17 mouse cellular contexts compared by ENCODE assay signal in genomic region chr1:87722081-87722480, GRCm38 (mm10). TPM values are rescaled to one million over a fixed set of nuclear protein-coding genes. Genes with fewer than 3 reads are reported as not detected.
DNase-seq lines count a peak whose midpoint lies in the region; ATAC-seq and TF ChIP-seq lines count a peak whose summit lies in the region.
"Had no signal": no experiment of that assay in that cellular context is flagged by ENCODE, and none has a peak within 500 bp of the region (broad histone marks: within the 10 kb centered on the region; RNA-seq: fewer than 3 reads in every experiment).

No protein-coding gene starts in this region.

- H3K9ac ChIP-seq in forebrain, postnatal 0 days: no peak overlapping the region
- no peak overlapping the region for H3K9ac ChIP-seq in forebrain, embryonic 16.5 days (replicated peaks; ENCODE audit: low read depth, low read length)
- H3K9ac ChIP-seq: forebrain, embryonic 13.5 days; hindbrain, embryonic 12.5 days; hindbrain, embryonic 15.5 days had no signal

- no peaks in the 10 kb centered on the region for H3K36me3 ChIP-seq in forebrain, postnatal 0 days (ENCODE audit: insufficient read depth)
- H3K36me3 ChIP-seq in forebrain, embryonic 16.5 days (ENCODE audit: control insufficient read depth, insufficient read depth): no peaks in the 10 kb centered on the region
- H3K36me3 ChIP-seq: forebrain, embryonic 10.5 days; hindbrain, embryonic 12.5 days; hindbrain, embryonic 15.5 days had no signal

- peak; percentile 67; the same call in 1 of the 2 replicates for ATAC-seq in forebrain, postnatal 0 days
- ATAC-seq in forebrain, embryonic 16.5 days: no peak
- ATAC-seq in activated CD4-positive, CD25-positive, alpha-beta regulatory T cell, adult 4 months: no peak
- ATAC-seq: CD4-positive, CD25-positive, alpha-beta regulatory T cell, adult 4 months; forebrain, embryonic 13.5 days had no signal

- 52% methylated on average over 2 of the region's 2 CpGs for WGBS in forebrain, postnatal 0 days
- WGBS in forebrain, embryonic 16.5 days: 44% methylated on average over 2 of the region's 2 CpGs

- H3K27ac ChIP-seq in forebrain, postnatal 0 days (ENCODE audit: low read depth, low read length): no peak overlapping the region
- no peak overlapping the region for H3K27ac ChIP-seq in forebrain, embryonic 16.5 days (ENCODE audit: low read length)
- H3K27ac ChIP-seq: forebrain, embryonic 10.5 days; forebrain, embryonic 13.5 days; hindbrain, embryonic 12.5 days; hindbrain, embryonic 15.5 days had no signal

- no peak overlapping the region for H3K4me3 ChIP-seq in forebrain, postnatal 0 days (ENCODE audit: low read depth, low read length)
- H3K4me3 ChIP-seq in forebrain, embryonic 16.5 days (replicated peaks; ENCODE audit: low read length): no peak overlapping the region
- H3K4me3 ChIP-seq: forebrain, embryonic 10.5 days; forebrain, embryonic 13.5 days; hindbrain, embryonic 12.5 days; hindbrain, embryonic 15.5 days had no signal

- H3K27me3 ChIP-seq in forebrain, postnatal 0 days (ENCODE audit: insufficient read depth, low read length): no peaks in the 10 kb centered on the region
- no peaks in the 10 kb centered on the region for H3K27me3 ChIP-seq in forebrain, embryonic 16.5 days (replicated peaks; ENCODE audit: control insufficient read depth, insufficient read depth, low read length)
- H3K27me3 ChIP-seq: forebrain, embryonic 13.5 days; hindbrain, embryonic 12.5 days; hindbrain, embryonic 15.5 days had no signal

- DNase-seq in forebrain, postnatal 0 days: no peak
- DNase-seq in 3134 (ENCODE audit: extremely low read depth, insufficient read length, low spot score) (peak; percentile 25), NIH3T3 (ENCODE audit: low read depth) (peak; percentile 40)
- peak; percentile 66 for DNase-seq in brain, adult 2 months (ENCODE audit: low read depth, low spot score)
- DNase-seq in urinary bladder, postnatal 14 days (ENCODE audit: low spot score): no peak
- no peak for DNase-seq in kidney, postnatal 4 days
- DNase-seq: cerebellum, adult 11-12 months; gastrocnemius, postnatal 25 days; heart, adult 11 months had no signal

- H3K4me2 ChIP-seq in forebrain, postnatal 0 days (ENCODE audit: low read depth): no peak overlapping the region
- no peak overlapping the region for H3K4me2 ChIP-seq in forebrain, embryonic 16.5 days (ENCODE audit: low read length)
- H3K4me2 ChIP-seq: forebrain, embryonic 13.5 days; heart, embryonic 11.5 days; hindbrain, embryonic 12.5 days; hindbrain, embryonic 15.5 days had no signal

- H3K4me1 ChIP-seq in forebrain, postnatal 0 days (ENCODE audit: insufficient read depth): no peaks in the 10 kb centered on the region
- H3K4me1 ChIP-seq in forebrain, embryonic 16.5 days (replicated peaks; ENCODE audit: control insufficient read depth, insufficient read depth, low read length): no peaks in the 10 kb centered on the region
- H3K4me1 ChIP-seq: forebrain, embryonic 13.5 days; hindbrain, embryonic 12.5 days; hindbrain, embryonic 15.5 days had no signal

- no peaks in the 10 kb centered on the region for H3K9me3 ChIP-seq in forebrain, postnatal 0 days (ENCODE audit: low read length)
- H3K9me3 ChIP-seq in forebrain, embryonic 16.5 days (ENCODE audit: control insufficient read depth, low read length): no peaks in the 10 kb centered on the region
- H3K9me3 ChIP-seq: forebrain, embryonic 10.5 days; forebrain, embryonic 13.5 days; hindbrain, embryonic 12.5 days; hindbrain, embryonic 15.5 days had no signal

- TF ChIP-seq CTCF in forebrain, postnatal 0 days (IDR thresholded peaks at IDR 0.05; ENCODE audit: low read depth): no peak

RNA-seq across cellular contexts. Expression of gene Atg16l1, which starts 33.6 kb away (rescaled TPM):
- total RNA-seq in forebrain, postnatal 0 days (2014; rRNA removed): 70.2 and 98.7 TPM in 2 replicates
- 36.7 and 49.1 TPM in 2 replicates for polyA plus RNA-seq in forebrain, postnatal 0 days (2015; fragmentation: Nextera tagmentation; extraction: Ambion mirVana)
- 74.5 and 76.3 TPM in 2 replicates for polyA plus RNA-seq in forebrain, embryonic 16.5 days (2015; fragmentation: Nextera tagmentation; extraction: Ambion mirVana)
- 10 to 100 TPM; 14.7 to 18.7 TPM for polyA plus RNA-seq in activated CD4-positive, CD25-positive, alpha-beta regulatory T cell, adult 4 months (2017; shearing (Covaris generic))

Comparison
In these comparisons a context has a peak if more than half of its experiments do, and no peak if none do; other contexts are left out.
1. DNase-seq: peak in 3134 (single experiment), NIH3T3 (single experiment) and brain, adult 2 months (single experiment); none in forebrain, postnatal 0 days (single experiment), urinary bladder, postnatal 14 days (single experiment) and kidney, postnatal 4 days (0 of 2).